Mouse (Mus musculus) yolk sac, embryonic 10.5 days (tissue): Measurements from ENCODE around the gene Isy1.

Source experiments
- DNase-seq: peaks from one replicate; pipeline ENCODE4 v3.0.0-alpha.2; 2017; ENCODE audit warnings: low spot score

The Isy1 gene

DNA sequence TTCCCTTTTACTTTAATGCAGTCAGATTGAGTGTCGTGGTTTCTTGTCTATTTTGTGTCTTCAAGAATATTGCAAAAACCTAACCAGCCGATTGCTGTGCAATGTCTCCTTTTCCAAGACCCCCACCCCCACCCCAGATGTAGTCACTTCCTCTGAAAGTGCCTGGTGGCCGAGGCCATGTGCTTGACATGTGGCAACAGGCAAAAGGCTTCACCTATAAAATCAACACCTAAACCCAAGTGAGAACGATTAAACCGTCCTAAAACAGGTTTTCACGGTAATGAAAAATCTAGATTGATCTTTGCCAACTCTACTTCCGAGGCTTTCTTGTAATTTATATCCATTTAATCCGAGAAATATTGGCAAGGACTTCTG lies 11.2 kb upstream of the Isy1 start:
- DNase-seq: peak; percentile 52

DNA sequence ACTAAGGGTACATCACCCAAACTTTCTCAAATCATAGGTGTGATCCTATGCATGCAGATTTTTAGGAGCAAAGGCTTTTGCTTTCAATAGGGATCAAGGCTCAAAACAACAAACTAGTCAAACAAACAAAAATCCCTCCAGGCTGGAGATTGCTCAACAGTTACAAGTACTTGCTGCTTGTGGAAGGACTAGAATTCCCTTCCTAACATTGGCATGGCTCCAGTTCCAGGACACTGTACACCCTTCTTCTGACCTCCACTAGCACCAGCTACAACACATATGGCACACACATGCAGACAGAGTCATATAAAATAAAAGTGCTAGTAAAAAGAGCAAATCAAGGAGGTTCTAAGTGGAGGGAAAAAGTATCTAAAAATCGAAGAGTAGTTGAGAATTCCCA lies 8.2 kb upstream of the Isy1 start:
- no peak for DNase-seq

DNA sequence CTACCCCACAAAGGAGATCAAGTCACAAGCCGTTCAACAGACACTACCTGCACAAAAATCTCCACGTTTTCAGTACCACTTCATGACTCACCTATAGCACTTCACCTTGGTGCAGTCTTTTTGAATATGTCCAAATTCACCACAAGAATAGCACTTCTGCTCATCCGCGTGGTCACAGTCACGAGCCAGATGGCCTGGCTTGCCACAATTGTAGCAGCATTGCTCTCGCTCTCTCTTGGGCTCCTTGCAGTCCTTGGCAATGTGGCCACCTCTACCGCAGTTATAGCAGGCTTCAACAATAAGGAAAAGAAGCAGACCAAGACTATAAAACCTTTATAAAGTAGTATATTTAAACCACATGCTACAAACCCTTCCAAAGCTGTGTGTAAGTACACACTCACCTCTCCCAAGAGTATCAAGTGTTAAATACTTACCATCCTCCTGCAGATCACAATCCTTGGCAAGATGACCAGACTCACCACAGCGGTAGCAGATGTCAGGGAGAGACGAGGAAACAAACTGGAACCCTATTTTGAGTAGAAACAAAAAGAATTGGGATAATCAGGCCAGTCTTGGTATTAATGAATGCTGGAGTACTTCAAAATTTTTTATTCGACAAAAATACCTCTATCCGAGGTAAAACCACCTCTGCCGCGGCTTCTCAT lies 6.6 kb upstream of the Isy1 start:
- DNase-seq: no peak

DNA sequence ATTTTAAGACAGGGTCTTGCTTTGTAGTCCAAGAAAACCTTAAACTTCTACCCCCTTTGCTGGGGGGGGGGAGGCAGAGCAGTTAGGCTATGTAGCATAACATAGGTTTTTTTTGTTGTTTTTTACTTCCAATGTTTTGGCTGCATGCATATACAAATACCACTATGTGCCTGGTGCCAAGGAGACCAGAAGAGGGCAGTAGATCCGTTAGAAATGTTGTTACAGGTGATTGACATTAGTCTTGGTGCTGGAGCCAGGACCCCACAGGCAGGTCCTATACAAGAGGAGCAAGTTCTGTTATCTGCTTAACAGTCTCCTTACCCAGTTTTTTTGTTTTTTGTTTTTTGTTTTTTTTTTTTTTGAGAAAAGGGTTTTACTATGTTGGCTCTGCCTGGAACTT lies 3.7 kb upstream of the Isy1 start:
- no peak for DNase-seq

DNA sequence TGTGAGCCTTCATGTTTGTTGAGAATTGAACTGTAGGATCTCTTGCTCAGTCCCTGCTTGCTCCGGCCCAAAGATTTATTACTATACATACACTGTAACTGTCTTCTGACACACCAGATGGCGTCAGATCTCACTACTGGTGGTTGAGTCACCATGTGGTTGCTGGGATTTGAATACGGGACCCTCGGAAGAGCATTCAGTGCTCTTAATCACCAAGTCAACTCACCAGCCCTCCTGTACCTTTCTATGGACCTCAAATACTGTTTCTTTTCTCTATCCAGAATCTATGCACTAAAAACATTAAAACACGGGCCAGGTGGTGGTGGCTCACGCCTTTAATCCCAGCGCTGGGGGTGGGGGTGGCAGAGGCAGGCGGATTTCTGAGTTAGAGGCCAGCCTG lies 3.0 kb upstream of the Isy1 start:
- no peak for DNase-seq

DNA sequence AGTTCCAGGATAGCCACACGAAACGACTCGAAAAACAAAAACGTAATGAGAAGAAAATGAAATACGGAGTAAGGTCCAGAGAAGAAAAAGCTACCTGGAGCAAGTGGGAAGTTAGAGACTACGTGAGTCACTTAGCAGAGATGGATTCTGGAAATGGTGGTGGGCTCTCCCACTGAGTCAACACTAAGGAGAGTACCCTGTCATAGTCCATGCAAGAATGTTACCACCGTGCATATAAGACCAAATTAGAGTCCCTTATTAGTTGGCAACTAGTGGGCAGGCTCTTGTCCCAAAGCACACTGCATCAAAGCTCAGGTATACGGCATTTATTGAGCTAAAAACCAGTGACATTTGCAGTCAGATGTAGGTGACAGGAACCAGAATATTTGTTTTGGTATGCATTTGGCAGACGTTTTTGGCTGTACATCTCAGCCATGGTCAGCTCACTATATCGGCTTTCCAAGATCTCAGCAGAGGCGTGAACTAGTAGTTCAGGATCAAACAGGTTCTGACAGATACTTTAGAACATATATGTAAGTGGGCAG lies 1.3 kb upstream of the Isy1 start:
- no peak for DNase-seq

DNA sequence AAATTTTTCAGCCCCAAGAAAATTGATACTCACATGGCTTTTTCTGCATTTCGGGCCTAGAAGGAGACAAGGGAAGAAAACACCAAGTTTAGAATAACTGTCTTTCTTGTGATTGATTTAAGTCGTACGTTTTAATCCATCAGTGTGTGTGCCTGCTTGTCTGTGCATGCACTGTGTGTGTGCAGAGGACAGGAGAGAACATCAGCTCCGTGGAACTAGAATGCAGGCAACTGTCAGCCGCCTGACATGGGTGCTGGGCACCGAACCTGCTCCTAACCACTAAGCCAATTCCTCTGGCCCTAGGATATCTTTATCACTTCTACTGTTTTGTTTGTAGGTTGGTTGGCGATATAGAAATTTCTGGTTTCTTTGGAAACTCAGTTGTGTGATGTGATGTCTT lies 2.9 kb downstream of the Isy1 start, which contains the start of gene Gm45140:
Gene Gm45140 (minus strand): TSS at position 101 of the 400 bp plus-strand sequence.
- no peak for DNase-seq

DNA sequence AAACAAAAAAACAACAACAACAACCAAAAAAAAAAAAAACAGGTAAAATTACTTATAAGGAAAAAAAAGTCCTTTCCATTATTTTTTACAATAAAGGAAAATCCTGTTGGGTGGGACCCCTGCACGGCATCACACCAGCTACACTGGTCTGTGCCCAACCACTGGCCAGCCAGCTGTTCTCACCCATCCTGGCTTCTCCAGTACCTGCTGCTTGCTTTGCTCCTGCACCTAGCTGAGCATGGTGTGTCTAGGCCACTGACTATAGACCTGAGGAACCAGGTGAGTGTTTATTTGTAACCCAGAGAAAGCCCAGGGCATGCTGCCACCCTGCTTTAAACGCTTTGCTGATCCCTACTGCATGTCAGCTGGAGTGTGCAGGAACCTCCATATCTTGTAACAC lies 18.2 kb downstream of the Isy1 start:
- DNase-seq: no peak

DNA sequence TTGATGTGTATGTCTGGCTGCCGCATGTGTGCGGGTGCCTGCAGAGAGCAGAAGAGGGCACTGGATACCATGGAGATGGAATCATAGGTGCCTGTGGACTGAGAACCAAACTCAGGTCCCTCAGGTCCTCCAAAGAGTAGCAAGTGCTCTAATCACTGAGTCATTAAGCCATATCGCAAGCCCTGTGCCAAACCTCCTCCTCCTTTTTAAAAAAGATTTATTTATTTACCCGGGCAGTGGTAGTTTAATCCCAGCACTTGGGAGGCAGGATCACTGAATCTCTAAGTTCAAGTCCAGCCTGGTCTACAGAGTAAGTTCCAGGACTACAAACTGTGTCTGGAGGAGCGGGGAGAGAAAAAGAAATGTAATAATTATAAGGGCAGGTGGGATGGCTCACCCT lies 24.1 kb downstream of the Isy1 start:
- no peak for DNase-seq

DNA sequence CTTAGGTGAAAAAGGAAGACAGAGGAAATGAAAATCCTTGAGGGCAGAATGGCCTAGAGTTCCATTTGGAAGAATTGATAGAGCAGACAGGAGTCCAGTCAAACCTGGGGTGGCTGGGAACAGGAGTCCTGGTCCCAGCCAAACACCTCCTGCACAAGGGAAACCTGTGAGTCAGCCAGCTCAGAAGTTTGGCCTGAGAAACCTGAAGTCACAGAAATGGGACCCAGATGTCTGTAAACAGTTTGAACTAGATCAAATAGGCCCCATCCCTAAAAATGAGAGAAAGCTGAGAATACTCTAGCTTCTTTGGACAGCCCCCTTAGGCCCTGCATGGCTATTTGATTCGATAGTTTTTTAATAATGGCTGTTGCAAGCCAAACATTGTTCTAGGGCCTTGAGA lies 25.9 kb downstream of the Isy1 start:
- no peak for DNase-seq

DNA sequence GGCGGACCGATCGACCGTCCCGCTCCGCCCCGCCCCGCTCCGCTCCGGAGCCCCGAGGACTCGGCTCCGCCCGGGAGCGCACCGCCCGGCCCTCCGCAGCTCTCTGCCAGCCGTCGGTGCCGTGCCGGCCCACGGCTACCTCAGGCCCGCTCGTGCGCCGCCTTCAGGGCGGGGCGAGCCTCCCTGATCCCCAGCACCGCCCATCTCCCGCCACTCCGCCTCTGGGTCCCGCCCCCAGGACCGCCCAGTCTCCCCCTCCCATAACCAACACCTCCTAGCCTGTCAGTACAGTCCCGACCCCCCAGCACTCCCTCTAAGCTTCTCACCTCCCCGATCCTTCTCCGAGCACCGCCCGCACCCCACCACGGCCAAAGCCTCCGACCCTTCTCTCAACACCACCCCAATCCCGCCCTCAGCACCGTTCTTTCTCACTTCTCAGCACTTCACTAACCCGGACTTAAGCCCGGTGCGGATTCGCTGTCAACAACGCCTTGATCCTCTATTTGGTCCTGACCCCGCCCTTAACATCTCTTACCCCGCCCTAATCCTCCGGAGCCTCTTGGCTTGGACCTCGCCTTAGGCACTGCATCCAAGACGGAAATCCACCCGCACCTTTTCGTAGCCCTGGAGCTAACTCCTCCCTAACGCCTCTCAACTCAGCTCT lies 26.8 kb downstream of the Isy1 start, which contains the start of gene Rab43:
Gene Rab43 (minus strand): TSS at position 490 of the 664 bp plus-strand sequence.
- DNase-seq: peak; percentile 95

DNA sequence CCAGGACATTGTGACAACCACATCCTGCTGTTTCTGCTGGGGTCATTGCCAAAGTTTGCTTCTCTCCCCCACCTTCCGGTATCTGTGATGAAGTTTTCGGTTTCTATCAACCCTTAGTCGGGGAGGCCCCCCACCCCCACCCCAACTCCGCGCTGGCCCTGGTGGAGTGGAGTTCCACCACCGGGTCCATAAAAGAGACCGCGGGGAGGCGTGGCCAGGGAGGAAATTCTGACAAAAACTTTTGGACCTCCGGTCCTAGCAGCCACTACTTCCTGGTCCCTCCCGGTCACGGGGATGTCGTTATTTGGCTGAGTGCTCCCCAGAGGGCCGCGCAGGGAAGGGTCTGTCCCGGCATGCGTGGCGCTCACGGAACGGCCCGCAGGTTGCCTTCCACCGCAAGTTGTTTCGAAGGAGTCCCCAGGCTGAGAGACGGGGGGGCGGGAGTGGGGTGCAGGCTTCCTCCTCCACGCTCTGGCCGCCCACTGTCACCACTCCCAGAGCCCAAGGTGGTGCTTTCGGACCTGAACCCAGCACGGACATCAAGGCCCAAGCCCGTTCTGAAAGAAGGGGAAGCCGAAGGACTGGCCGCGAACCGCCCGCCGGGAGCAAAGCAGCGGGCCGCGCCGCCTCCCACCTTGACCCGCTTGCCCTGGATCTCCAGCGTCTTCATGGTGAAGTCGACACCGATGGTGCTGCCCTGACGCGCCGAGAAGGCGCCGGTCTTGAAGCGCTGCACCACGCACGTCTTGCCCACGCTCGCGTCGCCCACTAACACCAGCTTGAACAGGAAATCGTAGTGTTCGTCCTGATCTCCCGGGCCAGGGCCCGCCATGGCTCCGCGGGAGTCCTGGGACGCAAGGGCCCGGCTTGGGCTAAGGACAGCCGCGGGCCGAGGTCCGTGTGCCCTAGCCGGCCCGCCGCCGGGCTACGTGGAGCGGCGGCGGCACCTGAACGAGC lies 27.6 kb downstream of the Isy1 start:
- no peak for DNase-seq

DNA sequence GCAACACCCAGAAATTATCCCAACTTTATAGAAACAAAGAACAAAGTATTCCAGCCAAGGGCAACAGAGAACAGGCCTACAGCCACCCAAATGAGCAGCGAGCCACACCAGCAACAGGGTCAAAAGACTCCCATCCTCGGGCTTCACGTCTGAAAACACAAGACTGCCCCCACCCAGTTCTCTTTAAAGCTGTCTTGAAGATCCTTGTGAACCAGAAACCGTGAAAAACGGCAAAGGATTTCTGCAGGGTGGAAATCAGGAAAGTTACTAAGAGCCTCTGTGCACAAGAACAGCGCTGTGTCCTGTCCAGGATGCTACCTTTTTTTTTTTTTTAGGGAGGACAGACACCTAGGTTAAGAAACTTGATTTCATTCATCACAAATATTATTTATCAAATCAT lies 28.3 kb downstream of the Isy1 start:
- no peak for DNase-seq

DNA sequence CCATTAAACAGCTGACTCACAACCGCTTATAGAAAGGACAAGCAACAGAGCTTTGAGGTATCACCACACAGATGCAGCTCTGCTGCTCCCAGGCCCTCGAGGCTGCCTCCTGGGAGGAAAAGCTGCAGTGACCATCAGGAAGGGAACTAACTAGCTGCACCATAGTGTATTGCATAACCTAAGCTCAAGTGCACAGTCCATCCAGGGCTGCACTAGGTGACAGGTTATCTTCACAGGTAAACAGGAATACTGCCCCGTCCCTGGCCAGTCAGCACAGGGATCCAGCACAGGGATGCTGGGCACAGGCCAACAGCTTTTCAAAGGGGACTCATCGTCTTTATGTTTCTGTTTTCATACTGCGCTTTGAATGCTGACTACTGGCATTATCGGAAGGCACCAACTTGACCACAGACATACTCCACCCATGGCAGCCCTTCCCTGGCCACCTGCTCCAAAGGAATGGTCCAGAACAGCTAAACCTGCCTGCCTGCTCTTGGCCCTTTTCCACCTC lies 28.9 kb downstream of the Isy1 start:
- DNase-seq: peak; percentile 51

DNA sequence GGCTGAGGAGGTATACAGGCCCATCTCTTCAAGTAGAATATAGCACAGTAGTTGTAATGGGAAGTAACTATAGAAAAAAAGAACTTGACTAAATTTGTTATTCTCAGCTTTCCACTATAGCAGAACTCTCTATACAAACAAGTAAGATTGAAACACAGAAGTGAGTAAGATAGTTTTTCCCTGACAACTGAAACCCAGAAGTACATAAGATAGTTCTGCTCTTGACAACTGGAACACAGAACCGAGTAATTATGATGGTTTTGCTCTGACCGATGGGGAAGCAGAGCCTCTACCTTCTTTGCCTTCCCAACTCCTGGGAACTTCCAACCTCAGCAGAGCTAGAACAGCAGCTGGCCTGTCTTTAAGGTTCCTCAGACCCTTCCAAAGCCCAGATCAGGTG lies 29.5 kb downstream of the Isy1 start:
- no peak for DNase-seq

DNA sequence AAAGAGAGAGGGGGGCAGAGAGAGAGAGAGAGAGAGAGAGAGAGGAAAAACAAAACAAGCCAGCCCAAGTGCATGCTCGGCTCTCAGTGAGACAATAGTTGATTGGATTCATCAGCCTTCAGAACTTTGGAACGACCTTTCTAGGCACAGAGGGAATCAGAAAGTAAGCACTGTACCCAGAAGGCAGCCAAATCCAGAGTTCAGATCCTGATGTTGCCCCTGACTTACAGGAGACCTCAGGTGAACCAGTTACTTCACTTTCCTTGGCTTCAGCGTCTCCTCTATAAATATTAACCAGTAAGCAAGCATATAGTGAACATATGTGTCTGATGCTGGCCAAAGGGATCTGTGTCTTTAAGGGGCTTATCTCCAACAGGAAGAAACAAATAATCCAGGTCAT lies 30.1 kb downstream of the Isy1 start:
- peak; percentile 24 for DNase-seq

DNA sequence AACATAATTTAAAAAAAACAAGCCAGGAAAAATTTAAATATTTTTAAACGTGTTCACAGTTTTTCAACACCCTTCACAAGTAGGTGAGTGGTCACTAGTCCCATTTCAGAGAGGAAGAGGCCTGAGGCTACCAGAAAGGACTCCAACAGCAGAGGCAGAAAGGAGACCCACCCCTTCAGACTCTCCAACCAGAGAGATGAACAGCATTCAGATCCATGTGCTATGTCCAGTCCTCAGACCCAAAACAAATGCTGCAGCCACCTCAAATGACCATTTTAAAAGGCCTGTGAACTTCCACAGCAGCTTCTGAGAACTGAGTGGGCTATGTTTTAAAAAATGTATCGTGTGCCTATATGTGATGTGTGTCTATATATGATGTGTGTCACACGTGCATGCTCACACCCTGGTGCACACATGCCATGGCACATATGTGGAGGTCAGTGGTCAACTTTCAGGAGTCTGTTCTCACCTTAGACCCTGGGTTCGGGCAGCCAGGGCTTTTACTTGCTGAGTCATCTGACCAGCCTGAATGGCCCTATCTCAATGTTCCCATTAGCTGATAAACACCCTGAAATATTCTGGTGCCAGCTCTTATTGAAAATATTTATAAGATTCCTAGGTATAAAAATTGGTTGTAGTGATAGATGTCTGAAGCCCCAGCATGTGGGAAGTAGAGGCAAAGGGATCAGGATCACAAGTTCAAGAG lies 30.7 kb downstream of the Isy1 start:
- DNase-seq: no peak

DNA sequence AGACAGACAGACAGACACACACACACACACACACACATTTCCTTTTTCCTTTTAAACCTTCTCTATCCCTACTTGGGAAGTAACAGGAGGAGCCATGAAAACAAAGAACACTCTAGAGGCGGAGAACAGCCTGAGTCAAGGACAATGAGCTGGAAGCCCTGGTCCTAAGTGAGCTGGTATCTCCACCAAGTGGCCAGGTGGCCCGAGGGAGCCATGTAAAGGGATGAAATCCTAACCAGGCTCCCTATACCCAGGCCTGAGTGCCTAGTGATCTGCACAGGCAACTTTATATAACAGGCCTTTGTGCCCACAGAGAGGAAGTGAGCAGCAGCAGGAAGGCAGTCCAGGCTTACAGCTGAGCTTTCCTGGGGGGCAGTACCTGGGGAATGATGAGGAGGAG lies 31.7 kb downstream of the Isy1 start:
- DNase-seq: no peak

DNA sequence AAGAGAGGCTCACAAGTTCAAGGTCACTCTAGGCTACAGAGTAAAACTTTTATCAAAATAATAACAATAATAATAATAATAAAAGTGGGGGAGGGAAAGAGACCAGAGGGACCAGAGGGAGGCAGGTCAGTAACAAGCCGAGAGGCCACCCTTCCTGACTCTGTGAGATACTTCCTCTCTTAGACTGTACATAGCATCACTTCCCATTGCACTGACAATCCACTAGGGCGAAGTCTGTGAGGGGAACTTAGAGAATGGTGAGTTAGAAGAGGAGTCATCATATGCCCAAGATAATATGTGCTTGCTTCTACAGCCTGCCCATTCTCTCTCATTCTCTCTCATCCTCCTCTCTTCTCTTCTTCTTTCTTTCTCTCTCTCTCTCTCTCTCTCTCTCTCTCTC lies 32.6 kb downstream of the Isy1 start:
- no peak for DNase-seq

DNA sequence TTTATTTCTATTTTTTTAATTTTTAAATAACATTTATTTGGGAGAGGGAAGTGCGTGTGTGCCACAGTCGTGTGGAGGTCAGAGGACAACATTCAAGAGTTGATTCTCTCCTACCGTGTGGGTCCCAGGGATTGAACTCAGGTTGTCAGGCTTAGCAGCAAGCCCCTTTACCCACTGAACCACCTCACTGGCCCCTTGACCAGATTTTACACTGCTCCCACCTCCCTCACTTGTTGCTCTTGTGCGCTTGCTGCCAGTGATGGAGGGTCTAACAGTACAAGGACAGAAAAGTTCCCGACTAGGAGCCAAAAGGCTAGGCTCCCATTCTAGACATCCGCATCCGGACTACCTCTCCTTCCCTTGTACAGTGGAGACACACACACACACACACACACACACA lies 33.1 kb downstream of the Isy1 start:
- DNase-seq: no peak

DNA sequence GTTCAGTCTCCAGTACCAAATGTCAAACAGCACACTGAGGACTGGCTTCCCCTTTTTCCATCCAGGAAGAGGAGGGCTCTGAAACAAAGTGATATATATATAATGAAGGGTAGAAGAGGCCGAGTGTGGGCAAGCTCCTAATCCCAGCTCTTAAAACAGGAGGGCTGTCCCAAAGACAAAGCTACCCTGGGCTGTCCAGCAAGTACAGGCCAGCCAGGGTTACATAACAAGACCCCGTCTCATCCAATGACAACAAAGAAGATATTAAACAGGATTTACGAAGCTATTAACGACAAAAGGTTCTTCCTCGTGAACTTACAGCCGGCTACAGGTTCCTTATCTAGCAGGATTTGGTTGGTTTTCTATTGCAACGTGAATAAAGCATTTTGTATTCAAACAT lies 33.7 kb downstream of the Isy1 start:
- DNase-seq: no peak

DNA sequence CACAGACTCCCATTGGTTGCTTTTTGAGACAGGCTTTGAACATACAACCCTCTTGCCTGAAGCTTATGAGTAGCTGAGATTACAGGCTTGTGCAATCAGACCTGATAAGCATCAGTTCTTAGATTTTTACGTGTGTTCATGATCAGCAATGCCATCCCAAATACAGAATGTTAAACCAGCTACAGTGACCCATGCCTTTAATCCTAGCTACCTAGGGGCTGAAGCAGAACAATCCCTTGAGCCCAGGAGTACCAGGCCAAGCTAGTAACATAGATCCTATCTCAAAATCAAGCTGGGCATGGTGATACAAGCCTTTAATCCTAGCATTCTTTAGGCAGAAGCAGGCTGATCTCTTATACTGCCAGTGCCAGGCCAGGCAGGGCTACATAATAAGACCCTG lies 34.6 kb downstream of the Isy1 start:
- no peak for DNase-seq
